Mouse (Mus musculus) heart, embryonic 14.5 days (tissue): ENCODE measurements at regions not wholly inside any gene's neighbourhood (a gene's known extent, or its start where the extent isn't known, plus 50 kb on each side); places are given as distances from the start of the nearest gene placed in this dataset. TPM values are rescaled to one million over a fixed set of nuclear protein-coding genes. Genes with fewer than 3 reads are reported as not detected.

Source experiments
- ATAC-seq: fragments of 200-750 bp; cut with Nextera tagmentation; 2 replicates; pipeline ENCODE4 v1.8.0; 2017; ENCODE audit warnings: low read depth, moderate TSS enrichment; ENCODE audit not compliant: insufficient number of reproducible peaks, insufficient read depth, low FRiP score
- H3K27ac ChIP-seq, 2 experiments: fragments of 200-500 bp in 1 of 2; fragments of 300-500 bp in 1 of 2; sonication (generic) in 1 of 2; replicated peaks in 1 of 2; 2 replicates each; pipeline ENCODE4 v1.5.1; 2012 to 2014; ENCODE audit warnings: low read depth in 2 of 2, low read length in 2 of 2, control low read depth in 1 of 2, mild to moderate bottlenecking in 1 of 2, mixed read lengths in 1 of 2; ENCODE audit not compliant: control insufficient read depth in 1 of 2, insufficient read depth in 1 of 2
- H3K27me3 ChIP-seq: fragments of 300-500 bp; sonication (generic); 2 replicates; pipeline ENCODE4 v1.6.1; 2014; ENCODE audit warnings: mild to moderate bottlenecking, low read length, control low read depth; ENCODE audit not compliant: control insufficient read depth, insufficient read depth
- H3K36me3 ChIP-seq: fragments of 300-500 bp; sonication (generic); 2 replicates; pipeline ENCODE4 v1.6.1; 2014; ENCODE audit warnings: mild to moderate bottlenecking, control low read depth, low read length, mixed read lengths; ENCODE audit not compliant: control insufficient read depth, insufficient read depth
- H3K4me1 ChIP-seq, 2 experiments: fragments of 200-500 bp in 1 of 2; fragments of 300-500 bp in 1 of 2; sonication (generic) in 1 of 2; 2 replicates each; pipeline ENCODE4 v1.6.1; 2012 to 2014; ENCODE audit warnings: low read length in 2 of 2, control low read depth in 1 of 2, mixed read lengths in 1 of 2; ENCODE audit not compliant: control insufficient read depth in 2 of 2, insufficient read depth in 2 of 2
- H3K4me2 ChIP-seq: fragments of 300-500 bp; sonication (generic); 2 replicates; pipeline ENCODE4 v1.6.1; 2014; ENCODE audit warnings: mild to moderate bottlenecking, low read length
- H3K4me3 ChIP-seq, 2 experiments: fragments of 200-500 bp in 1 of 2; fragments of 300-500 bp in 1 of 2; sonication (generic) in 1 of 2; 2 replicates each; pipeline ENCODE4 v1.5.1; 2012 to 2014; ENCODE audit warnings: low read length in 2 of 2, mild to moderate bottlenecking in 2 of 2, control low read depth in 1 of 2, low read depth in 1 of 2, moderate library complexity in 1 of 2; ENCODE audit not compliant: control insufficient read depth in 1 of 2, insufficient read depth in 1 of 2
- H3K9ac ChIP-seq: fragments of 300-500 bp; sonication (generic); 2 replicates; pipeline ENCODE4 v1.6.1; 2014; ENCODE audit warnings: mild to moderate bottlenecking, low read length
- H3K9me3 ChIP-seq: fragments of 300-500 bp; sonication (generic); 2 replicates; pipeline ENCODE4 v1.6.1; 2016; ENCODE audit warnings: low read length, control low read depth; ENCODE audit not compliant: control insufficient read depth
- WGBS: fragments of 180-500 bp; shearing (Covaris S2); extraction: QIAGEN DNeasy Blood & Tissue Kit; methylation state at CpG from one replicate; pipeline ENCODE4 v1.1.7; 2014; 5-methylcytosine and 5-hydroxymethylcytosine counted together
- microRNA counts: library from miRNA; unstranded; fragments of <30 nt; microRNA quantifications from one replicate; lab custom pipeline; 2016
- microRNA-seq: library from miRNA; unstranded; fragments of <30 nt; microRNA quantifications from one replicate; pipeline ENCODE4, GENCODE M21; 2016

GRCm38 (mm10) chr13:84065256-84065898 lies 156.7 kb upstream of the Tmem161b start:
- no peak for ATAC-seq
- WGBS = 60% methylated on average over 8 of the region's 8 CpGs

GRCm38 (mm10) chr13:84066211-84066959 lies 155.7 kb upstream of the Tmem161b start:
- ATAC-seq = no peak
- Histone ChIP-seq H3K36me3 (no peaks in the 10 kb centered on the region), H3K9me3 (no peaks in the 10 kb centered on the region), H3K27me3 (no peaks in the 10 kb centered on the region), H3K4me2 (no peak overlapping the region), H3K27ac (no peak overlapping the region), H3K4me3 (no peak overlapping the region), H3K4me1 (no peaks in the 10 kb centered on the region), H3K9ac (no peak overlapping the region)
- 58% methylated on average over 15 of the region's 15 CpGs for WGBS

More at GRCm38 (mm10) chr13:84065256-84065898, 156.7 kb upstream of the Tmem161b start:
- H3K4me2 ChIP-seq = no peak overlapping the region
- no peak overlapping the region for H3K27ac ChIP-seq
- no peaks in the 10 kb centered on the region for H3K27me3 ChIP-seq
- no peak overlapping the region for H3K9ac ChIP-seq
- H3K36me3 ChIP-seq = no peaks in the 10 kb centered on the region
- H3K4me1 ChIP-seq = no peaks in the 10 kb centered on the region
- H3K4me3 ChIP-seq = no peak overlapping the region
- no peaks in the 10 kb centered on the region for H3K9me3 ChIP-seq

- ATAC-seq = no peak
- H3K27me3 ChIP-seq = no peaks in the 10 kb centered on the region
- 60% methylated on average over 4 of the region's 4 CpGs for WGBS
Observed at GRCm38 (mm10) chr13:84066960-84067665, 155.0 kb upstream of the Tmem161b start.

GRCm38 (mm10) chr13:84068365-84068764 lies 153.7 kb upstream of the Tmem161b start:
- ATAC-seq = no peak
- 32% methylated on average over 1 of the region's 1 CpGs for WGBS

More at GRCm38 (mm10) chr13:84066960-84067665, 155.0 kb upstream of the Tmem161b start:
- Histone ChIP-seq H3K27ac (no peak overlapping the region), H3K9me3 (no peaks in the 10 kb centered on the region), H3K4me1 (no peaks in the 10 kb centered on the region), H3K36me3 (no peaks in the 10 kb centered on the region), H3K4me3 (no peak overlapping the region), H3K9ac (no peak overlapping the region), H3K4me2 (no peak overlapping the region)

More at GRCm38 (mm10) chr13:84068365-84068764, 153.7 kb upstream of the Tmem161b start:
- H3K9me3 ChIP-seq = no peaks in the 10 kb centered on the region
- no peaks in the 10 kb centered on the region for H3K4me1 ChIP-seq
- no peak overlapping the region for H3K9ac ChIP-seq
- no peak overlapping the region for H3K27ac ChIP-seq
- H3K27me3 ChIP-seq = no peaks in the 10 kb centered on the region
- no peak overlapping the region for H3K4me3 ChIP-seq
- H3K4me2 ChIP-seq = no peak overlapping the region
- H3K36me3 ChIP-seq = no peaks in the 10 kb centered on the region

MicroRNAs encoded in the stretch of these regions (microRNA counts, 519-probe panel; counts per million panel counts)
- 322 counts per million, percentile 70 among the panel's probes with 10 or more counts for microRNA mmu-miR-9 (lab: Ali Mortazavi, UCI)

Small RNA genes lying in the stretch of these regions (microRNA-seq; reads per million reads assigned to microRNA genes)
- not detected for gene Mir9-2
